Mouse (Mus musculus) neural tube, embryonic 15.5 days (tissue): ENCODE data around the gene Krt16. TPM values are rescaled to one million over a fixed set of nuclear protein-coding genes. Genes with fewer than 3 reads are reported as not detected.
"Not testable (repeated sequence)": the region's sequence is repeated elsewhere in the genome, so short reads cannot be mapped to it uniquely, and the experiment has no call there.

Experiments used
- ATAC-seq: fragments of 200-750 bp; cut with Nextera tagmentation; 2 replicates; pipeline ENCODE4 v1.8.0; 2017; ENCODE audit warnings: mild to moderate bottlenecking, moderate TSS enrichment, moderate library complexity; ENCODE audit not compliant: low FRiP score
- H3K27ac ChIP-seq: fragments of 300-500 bp; sonication (generic); replicated peaks from 2 replicates; pipeline ENCODE4 v1.5.1; 2015; ENCODE audit warnings: mild to moderate bottlenecking, inconsistent platforms
- H3K27me3 ChIP-seq: fragments of 300-500 bp; sonication (generic); replicated peaks from 2 replicates; pipeline ENCODE4 v1.6.1; 2015; ENCODE audit warnings: inconsistent platforms
- H3K36me3 ChIP-seq: fragments of 300-500 bp; sonication (generic); 2 replicates; pipeline ENCODE4 v1.6.1; 2015; ENCODE audit warnings: inconsistent platforms
- H3K4me1 ChIP-seq: fragments of 300-500 bp; sonication (generic); 2 replicates; pipeline ENCODE4 v1.6.1; 2015; ENCODE audit warnings: inconsistent platforms
- H3K4me2 ChIP-seq: fragments of 300-500 bp; sonication (generic); 2 replicates; pipeline ENCODE4 v1.6.1; 2015; ENCODE audit warnings: inconsistent platforms, mild to moderate bottlenecking, moderate library complexity
- H3K4me3 ChIP-seq: fragments of 300-500 bp; sonication (generic); replicated peaks from 2 replicates; pipeline ENCODE4 v1.5.1; 2015; ENCODE audit warnings: mild to moderate bottlenecking, inconsistent platforms
- H3K9ac ChIP-seq: fragments of 300-500 bp; sonication (generic); replicated peaks from 2 replicates; pipeline ENCODE4 v1.6.1; 2015; ENCODE audit warnings: mild to moderate bottlenecking, inconsistent platforms
- H3K9me3 ChIP-seq: fragments of 300-500 bp; sonication (generic); replicated peaks from 2 replicates; pipeline ENCODE4 v1.6.1; 2016; ENCODE audit warnings: inconsistent platforms
- WGBS: fragments of 180-500 bp; shearing (Covaris S2); methylation state at CpG from one replicate; pipeline ENCODE4 v1.1.7; 2015; ENCODE audit warnings: mixed read lengths; 5-methylcytosine and 5-hydroxymethylcytosine counted together
- polyA plus RNA-seq: library from polyadenylated mRNA; unstranded; fragments of >200 nt; fragmentation: Nextera tagmentation; extraction: Ambion mirVana; gene quantifications from 2 replicates; pipeline ENCODE4 v1.2.1, GENCODE M21; 2015

The Krt16 gene
- polyA plus RNA-seq, 1 experiment from 2014 or later, result not detected

DNA sequence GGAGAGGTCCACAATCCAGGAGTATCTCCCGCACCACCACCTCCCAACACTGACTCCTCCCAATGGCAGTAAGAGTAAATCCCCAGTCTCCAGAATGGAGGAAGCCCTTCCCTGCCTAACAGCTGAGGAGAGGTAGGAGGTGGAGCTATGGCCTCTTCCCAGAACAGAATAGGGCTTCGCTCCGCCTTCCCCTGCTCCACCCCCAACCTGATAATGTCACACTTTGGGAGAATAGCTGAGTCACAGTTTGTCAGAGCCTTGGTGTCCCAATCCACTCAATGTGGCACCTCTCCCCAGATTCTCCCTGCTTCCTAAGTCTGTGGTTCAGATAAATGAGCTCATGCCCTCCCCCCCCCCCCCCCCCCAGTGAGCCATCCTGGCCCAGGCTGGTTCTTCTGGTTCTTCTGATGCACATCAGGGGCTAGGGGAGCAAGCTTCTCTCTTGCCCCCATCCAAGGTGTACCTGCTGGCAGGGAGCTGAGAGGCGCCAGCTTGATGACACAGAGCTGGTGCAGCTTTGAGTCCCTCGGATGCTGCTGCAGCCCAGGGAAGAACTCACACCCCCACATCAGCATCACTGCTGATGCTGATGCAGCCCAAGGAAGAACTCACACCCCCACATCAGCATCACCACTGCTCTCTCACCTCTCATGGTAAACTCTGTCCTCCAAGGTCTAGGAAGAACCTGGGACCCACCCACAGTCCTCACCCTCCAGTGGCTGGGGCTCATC is 5.8 kb upstream of the Krt16 start:
- Histone ChIP-seq H3K27me3 (no peaks in the 10 kb centered on the region), H3K4me3 (no peak overlapping the region), H3K9ac (no peak overlapping the region), H3K36me3 (no peaks in the 10 kb centered on the region), H3K9me3 (no peaks in the 10 kb centered on the region), H3K27ac (no peak overlapping the region), H3K4me1 (no peaks in the 10 kb centered on the region), H3K4me2 (no peak overlapping the region)
- ATAC-seq, result no peak
- 68% methylated on average over 5 of the region's 5 CpGs for WGBS

DNA sequence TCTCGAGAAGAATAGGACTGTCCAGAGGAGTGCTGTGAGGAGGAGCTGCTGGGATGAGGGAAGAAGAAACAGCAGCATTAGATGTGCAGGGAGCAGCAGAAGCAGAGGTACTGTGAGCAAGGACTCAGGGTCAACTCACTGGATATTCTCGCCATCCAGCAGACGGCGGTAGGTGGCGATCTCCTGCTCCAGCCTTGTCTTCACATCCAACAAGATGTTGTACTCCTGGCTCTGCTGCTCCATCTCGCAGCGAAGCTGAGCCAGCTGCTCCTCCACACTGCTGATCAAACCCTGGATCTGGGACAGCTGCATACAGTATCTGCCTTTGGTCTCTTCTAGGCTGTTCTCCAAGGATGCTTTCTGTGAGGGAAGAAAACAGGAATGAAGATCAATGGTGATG is 2.2 kb downstream of the Krt16 start:
- not testable (repeated sequence) for H3K4me3 ChIP-seq, H3K27me3 ChIP-seq, H3K4me2 ChIP-seq, H3K27ac ChIP-seq, H3K4me1 ChIP-seq, H3K9me3 ChIP-seq, ATAC-seq, H3K9ac ChIP-seq, H3K36me3 ChIP-seq
- WGBS, result 82% methylated on average over 7 of the region's 7 CpGs

DNA sequence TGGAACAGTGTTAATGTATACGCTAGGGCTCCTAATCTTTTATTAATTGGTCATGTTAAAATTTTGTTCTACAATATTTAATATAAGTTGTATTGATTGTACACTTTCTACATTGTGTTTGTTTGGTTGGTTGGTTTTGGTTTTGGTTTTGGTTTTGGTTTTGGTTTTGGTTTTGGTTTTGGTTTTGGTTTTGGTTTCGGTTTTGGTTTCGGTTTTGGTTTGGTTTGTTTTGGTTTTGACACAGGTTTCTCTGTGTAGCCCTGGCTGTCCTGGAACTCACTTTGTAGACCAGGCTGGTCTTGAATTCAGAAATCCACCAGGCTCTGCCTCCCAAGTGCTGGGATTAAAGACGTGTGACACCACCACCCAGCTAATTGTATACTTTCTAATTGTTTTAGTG is 8.4 kb downstream of the Krt16 start:
- WGBS, result 97% methylated on average over 4 of the region's 4 CpGs
- H3K4me3 ChIP-seq, H3K9ac ChIP-seq, H3K4me1 ChIP-seq, ATAC-seq, H3K27me3 ChIP-seq, H3K27ac ChIP-seq, H3K36me3 ChIP-seq, H3K4me2 ChIP-seq, H3K9me3 ChIP-seq: not testable (repeated sequence)

DNA sequence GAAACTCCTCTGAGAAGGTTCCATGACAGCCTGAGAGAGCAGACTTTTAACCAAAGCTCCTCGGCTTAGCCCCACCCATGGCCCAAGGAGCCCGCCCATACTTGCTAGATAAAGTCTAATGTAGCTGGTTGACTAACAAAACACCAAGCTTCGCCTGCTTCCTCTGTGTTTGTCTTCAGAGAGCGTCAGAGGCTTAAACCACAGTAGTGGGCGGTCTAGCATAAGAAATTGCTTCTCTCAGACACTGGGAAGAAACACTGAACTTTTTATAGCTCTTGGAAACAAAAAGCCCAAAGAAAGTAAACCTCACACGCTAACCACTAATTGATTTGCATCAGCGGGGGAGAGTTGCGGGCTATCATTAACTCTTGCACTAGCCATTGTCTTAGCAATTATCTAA is 27.0 kb downstream of the Krt16 start:
- no peaks in the 10 kb centered on the region for H3K36me3 ChIP-seq
- H3K27me3 ChIP-seq, result no peaks in the 10 kb centered on the region
- H3K9ac ChIP-seq, result no peak overlapping the region
- H3K9me3 ChIP-seq, result peaks cover 5% of the 10 kb centered on the region
- H3K4me2 ChIP-seq, result no peak overlapping the region
- WGBS, result 29% methylated on average over 8 of the region's 8 CpGs
- no peak for ATAC-seq
- H3K4me1 ChIP-seq, result no peaks in the 10 kb centered on the region
- H3K4me3 ChIP-seq, result no peak overlapping the region
- H3K27ac ChIP-seq, result no peak overlapping the region

DNA sequence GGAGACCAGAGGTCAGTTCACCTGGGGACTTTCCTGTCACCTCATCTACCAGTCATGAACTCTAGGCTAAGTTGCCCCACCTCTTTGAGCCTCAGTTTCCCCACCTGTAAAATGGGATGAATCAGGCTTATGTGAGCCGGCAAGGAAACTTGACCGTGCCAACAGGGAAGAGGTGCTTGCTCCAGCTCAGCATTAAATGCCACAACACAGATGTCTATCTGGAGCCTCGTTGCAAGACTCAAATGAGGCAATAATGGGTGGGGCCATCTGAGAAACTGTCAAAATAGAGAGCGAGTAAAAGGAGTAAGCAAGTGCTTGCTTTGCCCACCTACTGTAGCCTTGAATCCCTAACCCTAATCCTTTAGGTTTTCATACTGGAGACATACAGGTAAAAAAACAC is 29.4 kb downstream of the Krt16 start:
- no peak overlapping the region for H3K9ac ChIP-seq
- no peaks in the 10 kb centered on the region for H3K36me3 ChIP-seq
- H3K4me2 ChIP-seq, result no peak overlapping the region
- WGBS, result 88% methylated on average over 4 of the region's 4 CpGs
- no peaks in the 10 kb centered on the region for H3K4me1 ChIP-seq
- no peak overlapping the region for H3K4me3 ChIP-seq
- no peaks in the 10 kb centered on the region for H3K27me3 ChIP-seq
- H3K27ac ChIP-seq, result no peak overlapping the region
- no peak for ATAC-seq
- no peaks in the 10 kb centered on the region for H3K9me3 ChIP-seq

DNA sequence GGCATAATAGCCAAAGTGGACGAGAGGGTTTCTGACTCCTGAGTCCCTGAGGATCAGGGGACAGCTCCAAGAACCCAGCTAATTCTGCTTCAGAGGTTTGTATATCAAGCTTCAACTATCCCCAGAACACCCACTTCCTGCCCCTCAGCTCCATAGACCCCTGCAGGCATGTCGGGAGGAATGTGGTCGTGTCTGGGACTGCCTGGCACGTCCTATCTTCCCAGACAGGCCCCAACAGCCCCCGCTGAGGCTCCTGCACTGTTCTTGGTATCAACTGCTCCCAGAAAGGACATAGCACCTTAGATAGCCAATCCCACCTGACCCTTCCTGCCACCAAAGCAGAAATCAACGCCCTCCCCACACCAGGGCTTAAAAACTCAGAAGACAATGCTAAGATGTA is 40.2 kb downstream of the Krt16 start:
- WGBS, result 71% methylated on average over 6 of the region's 6 CpGs
- H3K27me3 ChIP-seq, result no peaks in the 10 kb centered on the region
- H3K4me3 ChIP-seq, result no peak overlapping the region
- no peak overlapping the region for H3K27ac ChIP-seq
- H3K36me3 ChIP-seq, result no peaks in the 10 kb centered on the region
- no peak overlapping the region for H3K9ac ChIP-seq
- no peak overlapping the region for H3K4me2 ChIP-seq
- no peaks in the 10 kb centered on the region for H3K4me1 ChIP-seq
- no peak for ATAC-seq
- H3K9me3 ChIP-seq, result no peaks in the 10 kb centered on the region

DNA sequence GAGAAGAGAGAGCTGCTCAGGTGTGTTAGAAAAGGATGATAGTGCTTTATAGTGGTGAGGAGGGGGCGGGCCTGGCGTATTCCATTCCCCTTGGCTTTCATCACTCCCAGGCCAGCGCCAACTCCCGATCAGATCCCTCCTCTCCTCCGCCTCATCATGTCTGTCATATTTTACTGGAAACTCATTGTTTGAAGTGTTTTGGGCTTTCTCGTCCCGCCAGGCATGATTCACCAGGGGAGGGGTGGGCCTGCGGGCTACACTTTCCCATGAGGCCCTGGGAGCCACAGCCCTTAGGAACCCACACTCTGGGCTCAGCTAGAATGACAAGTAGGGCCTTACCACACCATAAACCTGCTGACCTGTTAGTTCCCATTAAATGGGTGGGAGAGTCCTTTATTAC is 41.2 kb downstream of the Krt16 start, which contains the start of gene Krt14:
Gene Krt14, minus strand, starts transcription at position 51 of the 400 bp plus-strand sequence.
- ATAC-seq, result no peak
- Histone ChIP-seq H3K4me3 (no peak within 1 kb of the TSS), H3K4me1 (no peaks in the 10 kb centered on the region), H3K27me3 (no peaks in the 10 kb centered on the region), H3K27ac (no peak within 1 kb of the TSS), H3K9me3 (no peaks in the 10 kb centered on the region), H3K4me2 (no peak within 1 kb of the TSS), H3K36me3 (no peaks in the 10 kb centered on the region), H3K9ac (no peak within 1 kb of the TSS)
- 88% methylated on average over 8 of the region's 8 CpGs for WGBS

DNA sequence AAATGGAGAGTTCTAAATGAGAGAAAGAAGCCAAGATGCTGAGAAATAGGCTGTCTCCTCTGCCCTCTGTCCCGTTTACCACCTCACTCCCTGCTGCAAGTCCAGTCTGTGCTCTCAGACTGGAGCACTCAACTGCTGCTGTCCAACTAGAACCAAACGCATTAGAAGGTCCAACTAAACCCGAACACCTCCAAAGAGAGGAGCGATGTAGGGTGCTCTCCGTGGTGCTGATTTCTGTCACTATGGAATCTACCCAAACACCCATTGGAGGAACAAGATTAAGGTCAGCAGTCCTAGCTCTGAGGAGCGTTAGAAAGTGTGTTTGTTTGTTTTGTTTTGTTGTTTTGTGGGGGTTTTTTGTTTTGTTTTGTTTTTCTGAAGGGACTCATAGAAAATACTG is 45.3 kb downstream of the Krt16 start:
- H3K4me2 ChIP-seq, result no peak overlapping the region
- no peaks in the 10 kb centered on the region for H3K36me3 ChIP-seq
- no peaks in the 10 kb centered on the region for H3K9me3 ChIP-seq
- 27% methylated on average over 6 of the region's 6 CpGs for WGBS
- no peaks in the 10 kb centered on the region for H3K4me1 ChIP-seq
- no peak overlapping the region for H3K27ac ChIP-seq
- no peak for ATAC-seq
- H3K27me3 ChIP-seq, result no peaks in the 10 kb centered on the region
- no peak overlapping the region for H3K4me3 ChIP-seq
- no peak overlapping the region for H3K9ac ChIP-seq

DNA sequence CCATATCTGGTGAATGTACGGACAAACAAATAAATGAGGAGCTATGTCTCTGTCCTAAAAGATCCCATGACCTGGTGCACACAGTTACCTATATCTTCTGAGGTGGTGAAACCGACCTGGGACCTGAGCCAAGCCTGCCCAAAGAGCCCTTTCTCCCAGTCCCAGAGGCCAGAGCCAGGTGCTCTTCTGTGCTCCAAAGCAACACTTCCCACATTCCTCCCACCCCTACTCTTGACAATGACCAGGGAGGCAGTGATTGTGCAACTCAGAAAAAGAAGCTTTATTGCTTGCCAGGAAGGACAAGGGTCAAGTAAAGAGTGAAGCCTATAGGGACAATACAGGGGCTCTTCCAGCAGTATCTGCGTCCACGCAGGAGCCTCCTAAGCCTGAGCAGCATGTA is 45.8 kb downstream of the Krt16 start:
- no peak overlapping the region for H3K4me3 ChIP-seq
- H3K36me3 ChIP-seq, result no peaks in the 10 kb centered on the region
- H3K4me1 ChIP-seq, result no peaks in the 10 kb centered on the region
- H3K27me3 ChIP-seq, result no peaks in the 10 kb centered on the region
- H3K4me2 ChIP-seq, result no peak overlapping the region
- no peak for ATAC-seq
- no peak overlapping the region for H3K9ac ChIP-seq
- no peak overlapping the region for H3K27ac ChIP-seq
- H3K9me3 ChIP-seq, result no peaks in the 10 kb centered on the region
- 79% methylated on average over 4 of the region's 4 CpGs for WGBS

DNA sequence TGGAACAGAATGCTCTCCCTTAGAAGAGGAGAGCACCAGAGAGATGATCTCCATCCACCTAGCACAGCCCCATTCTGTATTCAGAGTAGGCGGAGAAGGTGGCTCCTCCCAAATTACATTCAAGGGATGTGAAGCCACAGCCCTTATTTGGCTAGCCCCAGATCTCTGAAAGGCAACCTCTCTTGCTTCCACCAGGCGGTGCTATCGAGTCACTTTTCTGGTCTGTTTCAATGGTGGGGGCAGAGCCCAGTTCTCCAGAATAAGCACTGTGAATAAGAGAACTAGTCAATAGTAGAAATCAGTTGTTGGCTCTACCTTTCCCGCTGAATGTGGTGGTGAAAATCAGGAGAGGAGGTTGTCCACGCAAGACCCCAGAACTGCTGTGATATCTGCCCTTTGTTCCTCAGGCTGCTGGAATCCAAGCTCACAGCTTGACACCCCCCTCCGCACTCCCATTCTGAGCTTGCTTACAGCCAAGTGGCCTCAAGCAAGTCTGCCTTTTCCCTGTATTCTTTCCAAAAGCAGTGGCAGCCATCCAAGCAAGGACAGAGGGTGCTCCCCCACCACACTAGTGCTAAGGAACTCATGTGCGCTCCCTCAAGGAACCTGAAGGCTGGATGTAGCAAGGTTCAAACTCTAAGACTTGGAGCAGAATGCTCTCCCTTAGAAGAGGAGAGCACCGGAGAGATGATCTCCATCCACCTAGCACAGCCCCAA is 48.4 kb downstream of the Krt16 start:
- Histone ChIP-seq H3K9ac (no peak overlapping the region), H3K4me1 (no peaks in the 10 kb centered on the region), H3K4me2 (no peak overlapping the region), H3K4me3 (no peak overlapping the region), H3K9me3 (no peaks in the 10 kb centered on the region), H3K36me3 (no peaks in the 10 kb centered on the region), H3K27ac (no peak overlapping the region), H3K27me3 (no peaks in the 10 kb centered on the region)
- no peak for ATAC-seq
- 52% methylated on average over 8 of the region's 8 CpGs for WGBS

DNA sequence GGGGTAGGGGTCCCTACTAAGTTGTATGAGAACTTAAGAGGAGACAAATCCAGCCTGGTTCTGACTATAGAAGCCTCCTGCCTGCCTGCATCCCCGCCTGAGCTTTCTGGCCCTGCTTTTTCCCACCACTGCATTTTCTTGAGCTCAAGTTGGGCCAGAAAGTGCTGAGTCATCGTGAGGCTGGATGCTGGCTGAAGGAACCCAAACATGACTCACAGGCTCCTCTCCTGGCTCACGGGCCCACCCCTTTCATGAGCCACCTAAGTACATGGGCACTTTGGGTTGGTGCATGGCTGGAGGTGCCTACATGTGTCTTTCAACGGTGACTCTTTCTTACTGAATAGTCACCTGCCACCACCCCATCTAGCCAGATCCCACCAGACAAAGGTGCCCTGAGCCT is 50.0 kb downstream of the Krt16 start:
- H3K4me3 ChIP-seq, result no peak overlapping the region
- H3K27ac ChIP-seq, result no peak overlapping the region
- H3K4me2 ChIP-seq, result no peak overlapping the region
- no peak overlapping the region for H3K9ac ChIP-seq
- no peaks in the 10 kb centered on the region for H3K4me1 ChIP-seq
- no peaks in the 10 kb centered on the region for H3K9me3 ChIP-seq
- H3K36me3 ChIP-seq, result no peaks in the 10 kb centered on the region
- ATAC-seq, result no peak
- no peaks in the 10 kb centered on the region for H3K27me3 ChIP-seq
- 71% methylated on average over 4 of the region's 4 CpGs for WGBS
